Mouse (Mus musculus): ENCODE data around the gene Kcnj15. TPM values are rescaled to one million over a fixed set of nuclear protein-coding genes. Genes with fewer than 3 reads are reported as not detected.

Gene Kcnj15
- 4.3 and 4.9 TPM in 2 replicates for polyA plus RNA-seq (2015; fragmentation: Nextera tagmentation; extraction: Ambion mirVana)

GRCm38 (mm10) chr16:95257266-95257894, at the start of gene Kcnj15:
Kcnj15 (plus strand) TSS chr16:95257558.
- no peak for DNase-seq (ENCODE audit: low spot score)

- no peak for DNase-seq (ENCODE audit: low spot score)
Observed at GRCm38 (mm10) chr16:95208243-95208642, 49.1 kb upstream of the Kcnj15 start.

- DNase-seq (ENCODE audit: low spot score), result no peak
Observed at GRCm38 (mm10) chr16:95209011-95209466, 48.3 kb upstream of the Kcnj15 start.

- no peak for DNase-seq (ENCODE audit: low spot score)
Observed at GRCm38 (mm10) chr16:95214251-95215197, 42.8 kb upstream of the Kcnj15 start.

GRCm38 (mm10) chr16:95215782-95216181, 41.6 kb upstream of the Kcnj15 start:
- no peak for DNase-seq (ENCODE audit: low spot score)

GRCm38 (mm10) chr16:95216346-95216745, 41.0 kb upstream of the Kcnj15 start:
- no peak for DNase-seq (ENCODE audit: low spot score)

GRCm38 (mm10) chr16:95216824-95217223, 40.5 kb upstream of the Kcnj15 start:
- no peak for DNase-seq (ENCODE audit: low spot score)

GRCm38 (mm10) chr16:95218783-95219182, 38.6 kb upstream of the Kcnj15 start:
- no peak for DNase-seq (ENCODE audit: low spot score)

- DNase-seq (ENCODE audit: low spot score), result no peak
Observed at GRCm38 (mm10) chr16:95219459-95219858, 37.9 kb upstream of the Kcnj15 start.

GRCm38 (mm10) chr16:95221051-95221450, 36.3 kb upstream of the Kcnj15 start:
- no peak for DNase-seq (ENCODE audit: low spot score)

- DNase-seq (ENCODE audit: low spot score), result no peak
Observed at GRCm38 (mm10) chr16:95222026-95222718, 35.2 kb upstream of the Kcnj15 start.

- no peak for DNase-seq (ENCODE audit: low spot score)
Observed at GRCm38 (mm10) chr16:95223435-95223834, 33.9 kb upstream of the Kcnj15 start.

- DNase-seq (ENCODE audit: low spot score), result no peak
Observed at GRCm38 (mm10) chr16:95225285-95225684, 32.1 kb upstream of the Kcnj15 start.

- DNase-seq (ENCODE audit: low spot score), result no peak
Observed at GRCm38 (mm10) chr16:95231768-95232167, 25.6 kb upstream of the Kcnj15 start.

- DNase-seq (ENCODE audit: low spot score), result no peak
Observed at GRCm38 (mm10) chr16:95234891-95235548, 22.3 kb upstream of the Kcnj15 start.

- DNase-seq (ENCODE audit: low spot score), result no peak
Observed at GRCm38 (mm10) chr16:95239209-95239925, 18.0 kb upstream of the Kcnj15 start.

GRCm38 (mm10) chr16:95240688-95241087, 16.7 kb upstream of the Kcnj15 start:
- no peak for DNase-seq (ENCODE audit: low spot score)

- DNase-seq (ENCODE audit: low spot score), result no peak
Observed at GRCm38 (mm10) chr16:95241581-95241980, 15.8 kb upstream of the Kcnj15 start.

GRCm38 (mm10) chr16:95242114-95242513, 15.2 kb upstream of the Kcnj15 start:
- DNase-seq (ENCODE audit: low spot score), result no peak

- no peak for DNase-seq (ENCODE audit: low spot score)
Observed at GRCm38 (mm10) chr16:95243401-95243800, 14.0 kb upstream of the Kcnj15 start.
